Mouse (Mus musculus) Patski (cell line): ENCODE measurements around the gene Gm10272. TPM values are rescaled to one million over a fixed set of nuclear protein-coding genes. Genes with fewer than 3 reads are reported as not detected.
"Not testable (repeated sequence)": the region's sequence is repeated elsewhere in the genome, so short reads cannot be mapped to it uniquely, and the experiment has no call there.

ENCODE experiments used
- ATAC-seq: fragments of 100-300 bp; one replicate; pipeline ENCODE4 v1.8.0; 2021
- CTCF ChIA-PET: fragments of 350-600 bp; sonication (Branson Sonifier 250); formaldehyde crosslinking; loops from one replicate; lab custom pipeline; 2022; ENCODE audit warnings: inconsistent platforms; lab: Charles Lee
- POLR2A ChIA-PET: fragments of 350-600 bp; sonication (Branson Sonifier 250); formaldehyde crosslinking; loops from one replicate; lab custom pipeline; 2022; ENCODE audit warnings: antibody characterized with exemption, inconsistent platforms; lab: Charles Lee
- DNase-seq: peaks from one replicate; pipeline ENCODE4 v3.0.0-alpha.2; 2011; ENCODE audit warnings: low read depth, low spot score
- H3K27me3 ChIP-seq: fragments of 371-371 bp; one replicate; pipeline ENCODE4 v1.5.1; 2021
- CTCF ChIP-seq: fragments of 100-300 bp; IDR thresholded peaks from one replicate; pipeline ENCODE4 v1.5.1; 2021
- in situ Hi-C: fragments of 300-500 bp; cut with MboI; formaldehyde crosslinking; loops from 3 replicates; pipeline ENCODE4 v1.11.1; 2018; ENCODE audit warnings: low pct_unique_long_range_greater_than_20kb, mixed read lengths
- polyA plus RNA-seq: library from polyadenylated mRNA; unstranded; gene quantifications from one replicate; pipeline ENCODE4 v1.2.3, GENCODE M21; 2021

The Gm10272 gene
- polyA plus RNA-seq, 1 experiment from 2014 or later, result not detected

DNA sequence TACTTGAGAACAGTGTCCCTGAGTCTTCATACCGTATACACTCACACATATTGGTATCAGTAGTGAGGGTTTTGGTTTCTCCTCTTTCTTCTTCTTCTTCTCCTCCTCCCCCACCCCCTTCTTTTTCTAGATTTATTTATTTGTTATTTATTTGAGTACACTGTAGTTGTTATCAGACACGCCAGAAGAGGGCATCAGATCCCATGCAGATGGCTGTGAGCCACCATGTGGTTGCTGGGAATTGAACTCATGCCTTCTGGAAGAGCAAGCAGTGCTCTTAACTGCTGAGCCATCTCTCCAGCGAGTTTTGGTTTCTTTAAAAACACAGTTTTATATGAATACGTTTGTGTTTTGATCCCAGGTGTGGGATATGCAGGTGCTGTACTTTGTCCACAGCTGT, 21.9 kb downstream of the Gm10272 start:
- ATAC-seq (no peak), DNase-seq (no peak)
- peaks cover 31% of the 10 kb centered on the region for H3K27me3 ChIP-seq
- POLR2A ChIA-PET, result no interaction called here
- CTCF ChIA-PET, result no interaction called here
- TF ChIP-seq CTCF, result peak; percentile 42
- in situ Hi-C loops, result no loop called here

- ATAC-seq, result no peak
- CTCF ChIA-PET, result no interaction called here
- DNase-seq, result no peak
- in situ Hi-C loops, result no loop called here
- POLR2A ChIA-PET, result no interaction called here
- peaks cover 31% of the 10 kb centered on the region for H3K27me3 ChIP-seq
- peak; percentile 45 for TF ChIP-seq CTCF
Measured at GRCm38 (mm10) chr10:77729241-77729640, 22.8 kb downstream of the Gm10272 start.

DNA sequence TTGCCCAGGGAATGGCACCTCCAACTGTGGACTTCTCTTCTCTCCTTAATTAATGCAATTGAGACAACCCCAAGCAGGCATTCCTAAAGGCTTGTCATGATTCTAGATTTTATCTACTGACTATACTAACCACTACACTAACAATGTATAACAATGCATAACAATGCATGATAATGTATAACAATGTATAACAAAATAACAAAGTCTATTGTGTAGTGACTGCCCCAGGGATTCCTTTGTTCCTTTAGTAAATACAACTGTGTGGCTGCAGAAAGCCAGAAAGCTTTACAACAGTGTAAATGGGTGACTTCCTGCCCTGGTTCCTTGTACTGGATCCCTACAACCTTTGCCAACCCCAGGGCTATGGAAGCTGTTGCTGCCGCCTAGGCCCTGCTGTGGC, 29.5 kb downstream of the Gm10272 start:
- peaks cover 18% of the 10 kb centered on the region for H3K27me3 ChIP-seq
- TF ChIP-seq CTCF, result no peak
- ChIA-PET POLR2A (no interaction called here), CTCF (interaction anchor here (1.2 kb wide), 1 partner anchor 9 kb away, joined by 3 read pairs; no protein-coding TSS in a partner anchor)
- in situ Hi-C loops, result no loop called here
- DNase-seq (no peak), ATAC-seq (no peak)

- POLR2A ChIA-PET, result no interaction called here
Measured at GRCm38 (mm10) chr10:77738929-77739328, 32.5 kb downstream of the Gm10272 start.

GRCm38 (mm10) chr10:77741924-77742688, 35.7 kb downstream of the Gm10272 start, which contains the start of gene Gm18596:
TSS of gene Gm18596 (minus strand) at chr10:77742638.
- CTCF ChIA-PET, DNase-seq, POLR2A ChIA-PET, ATAC-seq, in situ Hi-C loops: not testable (repeated sequence)
- peaks cover 26% of the 10 kb centered on the region for H3K27me3 ChIP-seq

More at GRCm38 (mm10) chr10:77738929-77739328, 32.5 kb downstream of the Gm10272 start:
- DNase-seq (no peak), ATAC-seq (no peak)
- in situ Hi-C loops, result no loop called here
- CTCF ChIA-PET, result interaction anchor here (1.2 kb wide), 1 partner anchor 14 kb away, joined by 3 read pairs; no protein-coding TSS in a partner anchor
- TF ChIP-seq CTCF, result no peak
- H3K27me3 ChIP-seq, result peaks cover 28% of the 10 kb centered on the region

DNA sequence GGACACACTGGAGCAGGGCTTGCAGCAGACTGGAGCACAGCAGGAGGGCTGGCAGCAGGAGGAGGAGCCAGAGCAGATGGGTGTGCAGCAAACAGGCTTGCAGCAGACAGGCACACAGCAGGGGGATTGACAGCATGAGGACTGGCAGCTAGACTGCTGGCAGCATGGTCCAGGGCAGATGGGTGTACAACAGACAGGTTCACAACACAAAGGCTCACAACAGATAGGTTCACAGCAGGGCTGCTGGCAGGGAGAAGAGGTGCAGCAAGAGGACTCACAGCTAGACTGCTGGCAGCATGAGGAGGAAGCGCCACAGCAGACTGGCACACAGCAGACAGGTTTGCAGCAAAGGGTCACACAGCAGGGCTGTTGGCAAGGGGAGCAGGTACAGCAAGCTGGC, 44.3 kb downstream of the Gm10272 start:
- CTCF ChIA-PET, in situ Hi-C loops: not testable (repeated sequence)

DNA sequence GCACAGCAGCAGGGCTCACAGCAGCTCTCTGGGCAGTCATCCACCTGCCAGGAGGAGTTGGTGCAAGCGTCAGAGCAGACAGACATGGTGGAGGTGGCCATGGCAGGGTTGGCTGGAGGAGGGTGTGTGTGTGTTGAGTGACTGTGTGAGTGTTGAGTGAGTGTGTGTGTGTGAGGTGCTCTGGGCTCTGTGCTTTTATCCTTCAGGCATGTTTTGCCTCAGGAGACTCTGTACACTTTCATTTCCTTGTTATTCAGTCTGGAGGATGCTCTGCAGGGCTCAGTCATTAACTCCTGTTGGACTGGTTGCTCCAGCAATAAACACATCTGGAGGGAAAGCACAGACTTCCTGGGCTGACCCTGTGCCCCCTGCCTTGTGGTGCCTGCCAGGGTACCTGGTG, 44.8 kb downstream of the Gm10272 start, which contains the start of gene Gm9736:
Gene Gm9736, minus strand, starts transcription at position 101 of the 400 bp plus-strand sequence.
- DNase-seq, POLR2A ChIA-PET, in situ Hi-C loops, ATAC-seq, CTCF ChIA-PET, H3K27me3 ChIP-seq: not testable (repeated sequence)

More for the DNA sequence above, 44.3 kb downstream of the Gm10272 start:
- POLR2A ChIA-PET, ATAC-seq, H3K27me3 ChIP-seq, DNase-seq: not testable (repeated sequence)

- POLR2A ChIA-PET, result not testable (repeated sequence)
Measured at GRCm38 (mm10) chr10:77752312-77752711, 45.9 kb downstream of the Gm10272 start.

DNA sequence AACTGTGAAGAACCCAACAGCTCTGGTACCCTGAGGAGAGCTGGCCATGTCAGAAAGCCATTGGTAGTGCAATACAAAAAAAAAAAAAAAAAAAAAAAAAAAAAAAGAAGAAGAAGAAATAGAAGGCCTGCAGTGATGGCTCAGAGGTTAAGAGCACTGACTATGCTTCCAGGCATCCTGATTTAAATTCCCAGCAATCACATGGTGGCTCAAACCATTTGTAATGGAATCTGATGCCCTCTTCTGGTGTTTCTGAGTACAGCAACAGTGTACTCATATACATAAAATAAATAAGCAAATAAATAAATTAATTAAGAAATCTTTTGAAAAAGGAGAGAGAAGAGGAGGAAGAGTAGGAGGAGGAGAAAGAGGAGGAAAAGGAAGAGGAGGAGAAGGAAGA, 47.0 kb downstream of the Gm10272 start:
- TF ChIP-seq CTCF, result no peak
- ChIA-PET POLR2A (interaction anchor here (0.7 kb wide), 1 partner anchor 163 kb away, joined by 5 read pairs; no protein-coding TSS in a partner anchor), CTCF (no interaction called here)
- H3K27me3 ChIP-seq, result peaks cover 5% of the 10 kb centered on the region
- in situ Hi-C loops, result no loop called here
- DNase-seq (no peak), ATAC-seq (no peak)

More at GRCm38 (mm10) chr10:77752312-77752711, 45.9 kb downstream of the Gm10272 start:
- CTCF ChIA-PET, in situ Hi-C loops, ATAC-seq, DNase-seq, H3K27me3 ChIP-seq: not testable (repeated sequence)

Other genes with a start within 250 kb of the Gm10272 start
- gene Fam207a, start 190.8 kb upstream of the Gm10272 start, polyA plus RNA-seq, result 32.2 TPM
- 0.68 TPM for gene Itgb2, start 176.4 kb upstream of the Gm10272 start, polyA plus RNA-seq
- gene Pttg1ip, start 124.9 kb upstream of the Gm10272 start, polyA plus RNA-seq, result 339 TPM
- 235 TPM for gene Sumo3, start 100.5 kb upstream of the Gm10272 start, polyA plus RNA-seq
- gene Gm49325, start 100.4 kb upstream of the Gm10272 start, polyA plus RNA-seq, result 5.5 TPM
- 67.6 TPM for gene Ube2g2, start 84.4 kb upstream of the Gm10272 start, polyA plus RNA-seq
- not detected for gene Tspear, start 20.1 kb upstream of the Gm10272 start, polyA plus RNA-seq
- not detected for gene Gm19402, start 15.9 kb upstream of the Gm10272 start, polyA plus RNA-seq
- gene Gm9508, start 9.4 kb upstream of the Gm10272 start, polyA plus RNA-seq, result not detected
- not detected for gene Gm10024, start 4.8 kb downstream of the Gm10272 start, polyA plus RNA-seq
- not detected for gene Gm10142, start 9.2 kb downstream of the Gm10272 start, polyA plus RNA-seq
- not detected for gene Krtap12-1, start 14.0 kb downstream of the Gm10272 start, polyA plus RNA-seq
- gene Gm10100, start 19.9 kb downstream of the Gm10272 start, polyA plus RNA-seq, result not detected
- gene Gm18596, start 36.0 kb downstream of the Gm10272 start, polyA plus RNA-seq, result not detected
- gene Gm9736, start 44.7 kb downstream of the Gm10272 start, polyA plus RNA-seq, result not detected
- not detected for gene Gm3233, start 53.1 kb downstream of the Gm10272 start, polyA plus RNA-seq
- gene Gm3238, start 64.7 kb downstream of the Gm10272 start, polyA plus RNA-seq, result not detected
- not detected for gene Gm7138, start 70.3 kb downstream of the Gm10272 start, polyA plus RNA-seq
- gene Gm3250, start 75.9 kb downstream of the Gm10272 start, polyA plus RNA-seq, result not detected
- gene Gm7137, start 81.6 kb downstream of the Gm10272 start, polyA plus RNA-seq, result not detected
- gene Gm9639, start 88.5 kb downstream of the Gm10272 start, polyA plus RNA-seq, result not detected
- not detected for gene Gm19668, start 92.5 kb downstream of the Gm10272 start, polyA plus RNA-seq
- gene Gm9507, start 105.2 kb downstream of the Gm10272 start, polyA plus RNA-seq, result not detected
- not detected for gene Gm2696, start 108.1 kb downstream of the Gm10272 start, polyA plus RNA-seq
- not detected for gene Krtap10-4, start 120.5 kb downstream of the Gm10272 start, polyA plus RNA-seq
- not detected for gene Krtap10-10, start 129.3 kb downstream of the Gm10272 start, polyA plus RNA-seq
- gene Gm36176, start 140.2 kb downstream of the Gm10272 start, polyA plus RNA-seq, result not detected
- not detected for gene Gm10318, start 146.2 kb downstream of the Gm10272 start, polyA plus RNA-seq
- not detected for gene Gm3285, start 155.3 kb downstream of the Gm10272 start, polyA plus RNA-seq
- gene Lrrc3, start 195.9 kb downstream of the Gm10272 start, polyA plus RNA-seq, result 0.01 TPM